Mouse (Mus musculus): Measurements from ENCODE around the gene Intu.

Intu gene

GRCm38 (mm10) chr3:40683171-40683570 lies 152.1 kb downstream of the Intu start:
- DNase-seq (ENCODE audit: low spot score in 2 of 2), result no peak

GRCm38 (mm10) chr3:40685855-40686515 lies 154.9 kb downstream of the Intu start:
- peak in 1 of 2 experiments; percentile 15 for DNase-seq (ENCODE audit: low spot score in 2 of 2)

DNA sequence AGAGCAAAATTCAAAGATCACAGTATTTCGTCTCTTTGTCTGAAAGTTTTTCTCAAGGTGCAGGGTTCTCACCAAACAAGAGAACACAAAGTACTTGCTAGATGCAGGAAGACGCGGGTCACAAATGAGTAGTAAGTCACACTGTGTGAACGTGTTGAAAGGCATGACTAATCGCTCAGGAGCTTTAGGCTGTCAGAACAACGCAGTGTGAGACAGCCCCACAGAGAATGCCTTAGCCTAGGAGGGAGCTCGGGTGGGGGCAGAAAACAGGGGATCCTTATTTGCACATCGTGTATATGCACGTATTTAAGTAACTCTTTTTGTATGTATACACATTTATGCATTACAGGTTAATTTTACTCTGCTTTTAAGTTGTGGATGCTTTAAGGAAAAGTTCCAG lies 155.8 kb downstream of the Intu start:
- DNase-seq (ENCODE audit: low spot score in 2 of 2), result no peak

DNA sequence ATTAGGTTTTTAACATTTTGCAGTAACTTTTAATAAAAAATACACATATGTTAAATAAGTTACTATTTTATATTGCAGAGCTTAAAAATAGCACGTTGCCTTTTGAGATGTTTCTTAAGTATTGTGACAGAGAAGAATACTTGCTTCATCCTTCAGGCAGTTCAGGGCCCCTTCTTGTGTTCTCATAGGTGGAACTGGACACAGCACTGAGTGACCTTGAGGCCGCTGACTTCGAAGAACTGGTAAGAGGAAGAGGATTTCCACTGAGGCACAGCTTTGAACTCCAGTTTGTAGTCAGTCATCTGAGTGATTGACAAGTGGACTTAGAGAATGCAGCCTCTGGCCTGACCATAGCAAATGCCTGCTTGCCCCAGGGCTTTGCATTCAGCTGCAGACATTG lies 156.5 kb downstream of the Intu start:
- no peak for DNase-seq (ENCODE audit: low spot score in 2 of 2)

DNA sequence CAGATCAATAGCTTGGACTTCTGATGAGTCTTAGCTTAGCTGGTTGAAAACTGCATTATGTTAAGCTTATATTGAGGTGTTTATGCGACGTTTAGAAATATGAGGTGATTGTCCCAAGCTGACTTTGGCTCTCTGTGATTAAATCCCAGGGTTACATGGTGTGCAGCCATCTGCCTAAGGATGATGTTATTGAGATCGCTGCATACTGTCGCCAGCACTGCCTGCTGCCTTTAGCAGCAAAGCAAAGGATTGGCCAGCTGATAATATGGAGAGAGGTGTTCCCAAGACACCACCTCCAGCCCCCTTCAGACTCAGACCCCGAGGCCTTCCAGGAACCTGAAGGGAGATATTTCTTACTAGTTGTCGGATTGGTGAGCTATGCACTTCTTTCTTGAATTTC lies 160.5 kb downstream of the Intu start:
- no peak for DNase-seq (ENCODE audit: low spot score in 2 of 2)

GRCm38 (mm10) chr3:40693435-40693834 lies 162.3 kb downstream of the Intu start:
- DNase-seq (ENCODE audit: low spot score in 2 of 2), result no peak

- DNase-seq (ENCODE audit: low spot score in 2 of 2), result no peak
Measured at GRCm38 (mm10) chr3:40693960-40694359, 162.9 kb downstream of the Intu start.

DNA sequence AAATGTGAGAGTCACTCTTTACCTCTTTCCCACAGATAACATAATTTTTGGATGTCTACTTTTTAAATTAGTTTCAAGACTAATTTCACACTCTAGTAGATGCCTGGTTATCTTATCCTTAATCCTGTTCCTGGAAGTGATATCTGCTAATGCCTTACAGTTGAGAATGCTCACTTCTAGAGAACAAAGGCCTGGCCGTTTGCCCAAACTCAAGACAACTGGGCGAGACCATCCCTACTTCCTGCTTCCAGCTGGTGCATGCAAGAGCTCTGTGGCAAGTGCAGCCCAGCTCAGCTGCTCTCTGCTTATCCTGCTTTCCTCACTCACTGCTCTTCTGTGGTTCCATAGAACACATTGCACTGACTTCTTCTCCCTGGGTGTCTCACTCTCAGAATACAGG lies 163.4 kb downstream of the Intu start:
- DNase-seq (ENCODE audit: low spot score in 2 of 2), result no peak

- no peak for DNase-seq (ENCODE audit: low spot score in 2 of 2)
Measured at GRCm38 (mm10) chr3:40695162-40695561, 164.1 kb downstream of the Intu start.

- no peak for DNase-seq (ENCODE audit: low spot score in 2 of 2)
Measured at GRCm38 (mm10) chr3:40698834-40699233, 167.7 kb downstream of the Intu start.

GRCm38 (mm10) chr3:40704816-40705430 lies 173.8 kb downstream of the Intu start:
- no peak for DNase-seq (ENCODE audit: low spot score in 2 of 2)

DNA sequence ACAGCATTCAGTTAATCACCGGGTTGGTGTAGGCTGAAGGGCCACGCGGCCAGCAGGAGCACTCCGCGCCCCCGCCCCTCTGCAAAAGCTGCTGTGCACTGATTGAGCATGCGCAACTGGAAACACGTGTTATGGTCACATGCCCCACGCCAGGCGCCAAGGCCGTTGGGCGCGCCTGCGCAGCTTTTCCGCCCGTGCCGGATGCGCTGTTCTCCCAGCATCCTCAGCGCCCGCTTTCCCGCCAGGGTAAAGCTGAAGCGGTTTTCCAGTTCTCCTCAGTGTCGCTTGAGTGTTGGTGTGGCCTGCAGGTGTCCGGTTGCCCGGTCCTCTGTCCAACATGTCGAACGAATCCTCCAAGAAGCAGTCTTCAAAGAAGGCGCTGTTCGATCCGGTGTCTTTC lies 177.6 kb downstream of the Intu start, which contains the start of gene Slc25a31:
TSS of gene Slc25a31 (plus strand) at position 201 of the 400 bp plus-strand sequence.
- DNase-seq (ENCODE audit: low spot score in 2 of 2), result no peak

- DNase-seq (ENCODE audit: low spot score in 2 of 2), result no peak
Measured at GRCm38 (mm10) chr3:40716056-40716455, 185.0 kb downstream of the Intu start.

GRCm38 (mm10) chr3:40719022-40719421 lies 187.9 kb downstream of the Intu start:
- no peak for DNase-seq (ENCODE audit: low spot score in 2 of 2)

GRCm38 (mm10) chr3:40738381-40738912 lies 207.4 kb downstream of the Intu start:
- DNase-seq (ENCODE audit: low spot score in 2 of 2), result no peak

- no peak for DNase-seq (ENCODE audit: low spot score in 2 of 2)
Measured at GRCm38 (mm10) chr3:40744024-40744835, 213.1 kb downstream of the Intu start, which contains the start of gene Hspa4l. Gene Hspa4l (plus strand): TSS chr3:40744495.

GRCm38 (mm10) chr3:40744836-40745660 lies 214.0 kb downstream of the Intu start:
- DNase-seq (ENCODE audit: low spot score in 2 of 2), result peak; percentile 88 to 93

GRCm38 (mm10) chr3:40745661-40746547 lies 214.8 kb downstream of the Intu start:
- DNase-seq (ENCODE audit: low spot score in 2 of 2), result peak in 1 of 2 experiments; percentile 35
